Mouse (Mus musculus): Measurements from ENCODE around the gene Rsrc2. TPM values are rescaled to one million over a fixed set of nuclear protein-coding genes. Genes with fewer than 3 reads are reported as not detected.
"Not testable (repeated sequence)": the region's sequence is repeated elsewhere in the genome, so short reads cannot be mapped to it uniquely, and the experiment has no call there.

Gene Rsrc2
- polyA plus RNA-seq (2016; fragmentation: Nextera tagmentation; extraction: Ambion mirVana), result 174 and 182 TPM in 2 replicates

- peak; percentile 97 for ATAC-seq (ENCODE audit: low FRiP score, low read depth)
- Histone ChIP-seq H3K36me3 (peaks cover 21% of the 10 kb centered on the region), H3K4me3 (peak within 1 kb of the TSS; percentile 76)
Measured at GRCm38 (mm10) chr5:123749065-123750064, at the start of gene Rsrc2, which contains the start of gene Kntc1. Rsrc2 (minus strand) TSS chr5:123749414. Kntc1 (plus strand) TSS chr5:123749716.

GRCm38 (mm10) chr5:123793081-123793480 lies 43.9 kb upstream of the Rsrc2 start:
- 87% methylated on average over 2 of the region's 2 CpGs for WGBS

More at GRCm38 (mm10) chr5:123749065-123750064, at the start of gene Rsrc2, which contains the start of gene Kntc1:
- Histone ChIP-seq H3K27ac (replicated peaks) (peak within 1 kb of the TSS; percentile 98), H3K4me2 (replicated peaks) (peak within 1 kb of the TSS; percentile 87), H3K4me1 (peaks cover 28% of the 10 kb centered on the region), H3K9me3 (no peaks in the 10 kb centered on the region), H3K27me3 (no peaks in the 10 kb centered on the region), H3K9ac (replicated peaks) (peak within 1 kb of the TSS; percentile 88)
- WGBS, result under 1% methylated on average over 63 of the region's 63 CpGs

GRCm38 (mm10) chr5:123788976-123789375 lies 39.8 kb upstream of the Rsrc2 start:
- Histone ChIP-seq H3K4me3 (no peak overlapping the region), H3K36me3 (peaks cover 88% of the 10 kb centered on the region), H3K27ac (replicated peaks) (no peak overlapping the region), H3K27me3 (no peaks in the 10 kb centered on the region), H3K9ac (replicated peaks) (no peak overlapping the region), H3K4me2 (replicated peaks) (no peak overlapping the region), H3K9me3 (no peaks in the 10 kb centered on the region), H3K4me1 (no peaks in the 10 kb centered on the region)
- no peak for ATAC-seq (ENCODE audit: low FRiP score, low read depth)
- WGBS, result 92% methylated on average over 7 of the region's 7 CpGs

More at GRCm38 (mm10) chr5:123793081-123793480, 43.9 kb upstream of the Rsrc2 start:
- no peaks in the 10 kb centered on the region for H3K9me3 ChIP-seq
- no peak overlapping the region for H3K4me3 ChIP-seq
- H3K4me2 ChIP-seq (replicated peaks), result no peak overlapping the region
- ATAC-seq (ENCODE audit: low FRiP score, low read depth), result no peak
- H3K36me3 ChIP-seq, result peaks cover 84% of the 10 kb centered on the region
- no peaks in the 10 kb centered on the region for H3K27me3 ChIP-seq
- H3K4me1 ChIP-seq, result no peaks in the 10 kb centered on the region
- no peak overlapping the region for H3K27ac ChIP-seq (replicated peaks)
- no peak overlapping the region for H3K9ac ChIP-seq (replicated peaks)

GRCm38 (mm10) chr5:123781864-123782263 lies 32.6 kb upstream of the Rsrc2 start:
- Histone ChIP-seq H3K9ac (replicated peaks) (no peak overlapping the region), H3K27ac (replicated peaks) (no peak overlapping the region), H3K4me2 (replicated peaks) (no peak overlapping the region), H3K4me1 (no peaks in the 10 kb centered on the region), H3K27me3 (no peaks in the 10 kb centered on the region), H3K9me3 (no peaks in the 10 kb centered on the region), H3K4me3 (no peak overlapping the region), H3K36me3 (peaks cover 76% of the 10 kb centered on the region)
- 96% methylated on average over 4 of the region's 4 CpGs for WGBS
- no peak for ATAC-seq (ENCODE audit: low FRiP score, low read depth)

- no peaks in the 10 kb centered on the region for H3K27me3 ChIP-seq
- no peak overlapping the region for H3K9ac ChIP-seq (replicated peaks)
- H3K4me2 ChIP-seq (replicated peaks), result no peak overlapping the region
- no peak overlapping the region for H3K4me3 ChIP-seq
- no peaks in the 10 kb centered on the region for H3K4me1 ChIP-seq
- no peak for ATAC-seq (ENCODE audit: low FRiP score, low read depth)
- H3K9me3 ChIP-seq, result no peaks in the 10 kb centered on the region
- 95% methylated on average over 8 of the region's 8 CpGs for WGBS
- no peak overlapping the region for H3K27ac ChIP-seq (replicated peaks)
- H3K36me3 ChIP-seq, result peaks cover 77% of the 10 kb centered on the region
Measured at GRCm38 (mm10) chr5:123780716-123781115, 31.5 kb upstream of the Rsrc2 start.

GRCm38 (mm10) chr5:123773441-123773840 lies 24.2 kb upstream of the Rsrc2 start:
- no peak overlapping the region for H3K27ac ChIP-seq (replicated peaks)
- no peaks in the 10 kb centered on the region for H3K4me1 ChIP-seq
- WGBS, result 96% methylated on average over 9 of the region's 9 CpGs
- H3K27me3 ChIP-seq, result no peaks in the 10 kb centered on the region
- H3K36me3 ChIP-seq, result peaks cover 64% of the 10 kb centered on the region
- no peak for ATAC-seq (ENCODE audit: low FRiP score, low read depth)
- H3K9me3 ChIP-seq, result no peaks in the 10 kb centered on the region
- H3K4me2 ChIP-seq (replicated peaks), result no peak overlapping the region
- H3K4me3 ChIP-seq, result no peak overlapping the region
- H3K9ac ChIP-seq (replicated peaks), result no peak overlapping the region

GRCm38 (mm10) chr5:123766455-123766854 lies 17.2 kb upstream of the Rsrc2 start:
- WGBS, result 95% methylated on average over 11 of the region's 11 CpGs
- not testable (repeated sequence) for H3K27ac ChIP-seq (replicated peaks); H3K4me2 ChIP-seq (replicated peaks); H3K9me3 ChIP-seq; H3K4me1 ChIP-seq; H3K27me3 ChIP-seq; H3K9ac ChIP-seq (replicated peaks); H3K4me3 ChIP-seq; ATAC-seq (ENCODE audit: low FRiP score, low read depth)
- peaks cover 64% of the 10 kb centered on the region for H3K36me3 ChIP-seq

- no peak overlapping the region for H3K4me2 ChIP-seq (replicated peaks)
- no peaks in the 10 kb centered on the region for H3K9me3 ChIP-seq
- ATAC-seq (ENCODE audit: low FRiP score, low read depth), result no peak
- 96% methylated on average over 11 of the region's 11 CpGs for WGBS
- H3K9ac ChIP-seq (replicated peaks), result no peak overlapping the region
- no peaks in the 10 kb centered on the region for H3K4me1 ChIP-seq
- no peaks in the 10 kb centered on the region for H3K27me3 ChIP-seq
- no peak overlapping the region for H3K27ac ChIP-seq (replicated peaks)
- H3K36me3 ChIP-seq, result peaks cover 63% of the 10 kb centered on the region
- H3K4me3 ChIP-seq, result no peak overlapping the region
Measured at GRCm38 (mm10) chr5:123765506-123765905, 16.3 kb upstream of the Rsrc2 start.

- ATAC-seq (ENCODE audit: low FRiP score, low read depth), result no peak; the same call in 1 of the 2 replicates
- no peaks in the 10 kb centered on the region for H3K27me3 ChIP-seq
- H3K4me2 ChIP-seq (replicated peaks), result peak overlapping the region; percentile 87
- WGBS, result under 1% methylated on average over 18 of the region's 18 CpGs
- H3K4me1 ChIP-seq, result peaks cover 28% of the 10 kb centered on the region
- H3K4me3 ChIP-seq, result peak overlapping the region; percentile 76
- peak overlapping the region; percentile 98 for H3K27ac ChIP-seq (replicated peaks)
- no peaks in the 10 kb centered on the region for H3K9me3 ChIP-seq
- H3K9ac ChIP-seq (replicated peaks), result peak overlapping the region; percentile 88
- H3K36me3 ChIP-seq, result peaks cover 23% of the 10 kb centered on the region
Measured at GRCm38 (mm10) chr5:123748339-123749064, 712 bp downstream of the Rsrc2 start.

GRCm38 (mm10) chr5:123747604-123748003 lies 1.6 kb downstream of the Rsrc2 start:
- no peaks in the 10 kb centered on the region for H3K9me3 ChIP-seq
- peak overlapping the region; percentile 88 for H3K9ac ChIP-seq (replicated peaks)
- H3K4me1 ChIP-seq, result peaks cover 28% of the 10 kb centered on the region
- H3K4me3 ChIP-seq, result peak overlapping the region; percentile 76
- H3K27me3 ChIP-seq, result no peaks in the 10 kb centered on the region
- H3K4me2 ChIP-seq (replicated peaks), result peak overlapping the region; percentile 87
- ATAC-seq (ENCODE audit: low FRiP score, low read depth), result no peak
- H3K36me3 ChIP-seq, result peaks cover 26% of the 10 kb centered on the region
- 25% methylated on average over 7 of the region's 7 CpGs for WGBS
- no peak overlapping the region for H3K27ac ChIP-seq (replicated peaks)

GRCm38 (mm10) chr5:123746253-123746652 lies 3.0 kb downstream of the Rsrc2 start:
- Histone ChIP-seq H3K4me1 (peaks cover 28% of the 10 kb centered on the region), H3K36me3 (peaks cover 26% of the 10 kb centered on the region), H3K27ac (replicated peaks) (no peak overlapping the region), H3K4me3 (peak overlapping the region; percentile 76), H3K9me3 (no peaks in the 10 kb centered on the region), H3K9ac (replicated peaks) (0 out of 2 replicates have a peak overlapping the region, but pooled peaks have one; percentile 17), H3K27me3 (no peaks in the 10 kb centered on the region), H3K4me2 (replicated peaks) (peak overlapping the region; percentile 87)
- ATAC-seq (ENCODE audit: low FRiP score, low read depth), result no peak

GRCm38 (mm10) chr5:123744358-123744757 lies 4.9 kb downstream of the Rsrc2 start:
- ATAC-seq (ENCODE audit: low FRiP score, low read depth), result no peak
- H3K27me3 ChIP-seq, result no peaks in the 10 kb centered on the region
- H3K9me3 ChIP-seq, result no peaks in the 10 kb centered on the region
- H3K4me3 ChIP-seq, result no peak overlapping the region
- no peak overlapping the region for H3K9ac ChIP-seq (replicated peaks)
- 90% methylated on average over 2 of the region's 2 CpGs for WGBS
- H3K4me1 ChIP-seq, result peaks cover 21% of the 10 kb centered on the region
- no peak overlapping the region for H3K4me2 ChIP-seq (replicated peaks)
- no peak overlapping the region for H3K27ac ChIP-seq (replicated peaks)
- peaks cover 40% of the 10 kb centered on the region for H3K36me3 ChIP-seq
